Mouse (Mus musculus): ENCODE results near the gene Cuzd1. TPM values are rescaled to one million over a fixed set of nuclear protein-coding genes. Genes with fewer than 3 reads are reported as not detected.

Gene Cuzd1
- total and polyA plus RNA-seq, 2 experiments from 2014 or later, result 0.10 TPM; not detected in 1

DNA sequence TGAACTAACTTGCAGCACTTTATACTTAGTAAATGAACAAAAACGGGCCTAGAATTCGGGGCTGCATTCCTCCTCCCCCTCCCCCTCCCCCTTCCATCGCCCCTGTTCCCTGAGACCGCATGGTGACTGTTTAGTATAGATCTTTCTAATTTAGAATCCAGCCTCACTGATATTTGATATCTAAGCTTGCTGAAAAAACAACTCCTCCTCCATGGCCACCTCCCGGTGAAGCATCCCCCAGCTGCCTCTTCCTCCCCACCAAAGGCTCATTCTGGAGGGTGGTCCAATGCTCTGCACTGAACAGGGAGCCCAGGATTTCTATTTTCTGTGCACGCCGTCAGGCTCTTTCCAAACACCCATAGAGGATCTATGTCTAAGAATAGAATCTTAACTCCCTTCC is 3.8 kb downstream of the Cuzd1 start:
- Histone ChIP-seq H3K27ac (no peak overlapping the region), H3K9ac (replicated peaks; ENCODE audit: low read length) (no peak overlapping the region), H3K27me3 (ENCODE audit: insufficient read depth, low read length) (no peaks in the 10 kb centered on the region), H3K9me3 (ENCODE audit: low read length) (no peaks in the 10 kb centered on the region), H3K4me2 (ENCODE audit: low read depth, low read length) (no peak overlapping the region), H3K4me3 (ENCODE audit: low read length) (no peak overlapping the region), H3K36me3 (ENCODE audit: insufficient read depth, low read length) (no peaks in the 10 kb centered on the region), H3K4me1 (ENCODE audit: insufficient read depth, low read length) (no peaks in the 10 kb centered on the region)
- 85% methylated on average over 5 of the region's 7 CpGs for WGBS
- TF ChIP-seq CTCF (IDR thresholded peaks at IDR 0.05; ENCODE audit: low read depth), result no peak
- no peak for ATAC-seq
- DNase-seq (ENCODE audit: low spot score), result no peak

DNA sequence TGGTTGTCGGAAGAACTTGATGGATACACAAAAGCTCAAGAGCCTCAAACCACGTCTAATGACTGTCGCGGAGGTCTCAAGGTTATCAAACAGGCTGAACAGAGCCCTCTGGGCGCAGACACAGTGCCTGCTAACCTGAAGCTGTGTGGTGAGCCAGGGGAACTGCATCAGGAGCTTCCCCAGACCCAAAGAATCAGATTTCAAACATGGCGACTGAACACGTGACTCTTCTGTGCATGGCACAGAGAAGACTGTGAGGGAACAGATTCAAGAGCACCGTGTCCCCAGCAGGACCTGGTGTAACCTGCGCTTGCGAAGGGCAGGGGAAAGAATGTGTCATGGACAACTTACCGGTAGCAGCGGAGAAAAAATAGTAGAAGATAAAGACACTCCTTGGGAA is 4.5 kb downstream of the Cuzd1 start:
- H3K36me3 ChIP-seq (ENCODE audit: insufficient read depth, low read length), result no peaks in the 10 kb centered on the region
- no peaks in the 10 kb centered on the region for H3K9me3 ChIP-seq (ENCODE audit: low read length)
- no peak overlapping the region for H3K27ac ChIP-seq
- 77% methylated on average over 12 of the region's 12 CpGs for WGBS
- H3K4me2 ChIP-seq (ENCODE audit: low read depth, low read length), result no peak overlapping the region
- H3K4me3 ChIP-seq (ENCODE audit: low read length), result no peak overlapping the region
- no peaks in the 10 kb centered on the region for H3K27me3 ChIP-seq (ENCODE audit: insufficient read depth, low read length)
- no peak for DNase-seq (ENCODE audit: low spot score)
- no peak for ATAC-seq
- no peaks in the 10 kb centered on the region for H3K4me1 ChIP-seq (ENCODE audit: insufficient read depth, low read length)
- TF ChIP-seq CTCF (IDR thresholded peaks at IDR 0.05; ENCODE audit: low read depth), result no peak
- H3K9ac ChIP-seq (replicated peaks; ENCODE audit: low read length), result no peak overlapping the region

GRCm38 (mm10) chr7:131314493-131314892 is 7.6 kb downstream of the Cuzd1 start:
- no peak for TF ChIP-seq CTCF (IDR thresholded peaks at IDR 0.05; ENCODE audit: low read depth)
- Histone ChIP-seq H3K27ac (no peak overlapping the region), H3K36me3 (ENCODE audit: insufficient read depth, low read length) (no peaks in the 10 kb centered on the region), H3K4me1 (ENCODE audit: insufficient read depth, low read length) (no peaks in the 10 kb centered on the region), H3K4me2 (ENCODE audit: low read depth, low read length) (no peak overlapping the region), H3K4me3 (ENCODE audit: low read length) (no peak overlapping the region), H3K9ac (replicated peaks; ENCODE audit: low read length) (no peak overlapping the region), H3K9me3 (ENCODE audit: low read length) (no peaks in the 10 kb centered on the region), H3K27me3 (ENCODE audit: insufficient read depth, low read length) (no peaks in the 10 kb centered on the region)
- ATAC-seq (no peak), DNase-seq (ENCODE audit: low spot score) (no peak)
- WGBS, result 87% methylated on average over 7 of the region's 7 CpGs

GRCm38 (mm10) chr7:131306733-131307132 is 15.4 kb downstream of the Cuzd1 start:
- Histone ChIP-seq H3K9me3 (ENCODE audit: low read length) (no peaks in the 10 kb centered on the region), H3K9ac (replicated peaks; ENCODE audit: low read length) (no peak overlapping the region), H3K4me3 (ENCODE audit: low read length) (no peak overlapping the region), H3K4me1 (ENCODE audit: insufficient read depth, low read length) (no peaks in the 10 kb centered on the region), H3K27ac (no peak overlapping the region), H3K36me3 (ENCODE audit: insufficient read depth, low read length) (no peaks in the 10 kb centered on the region), H3K4me2 (ENCODE audit: low read depth, low read length) (no peak overlapping the region), H3K27me3 (ENCODE audit: insufficient read depth, low read length) (no peaks in the 10 kb centered on the region)
- 80% methylated on average over 5 of the region's 5 CpGs for WGBS
- ATAC-seq, result no peak
- DNase-seq (ENCODE audit: low spot score), result no peak
- TF ChIP-seq CTCF (IDR thresholded peaks at IDR 0.05; ENCODE audit: low read depth), result no peak

DNA sequence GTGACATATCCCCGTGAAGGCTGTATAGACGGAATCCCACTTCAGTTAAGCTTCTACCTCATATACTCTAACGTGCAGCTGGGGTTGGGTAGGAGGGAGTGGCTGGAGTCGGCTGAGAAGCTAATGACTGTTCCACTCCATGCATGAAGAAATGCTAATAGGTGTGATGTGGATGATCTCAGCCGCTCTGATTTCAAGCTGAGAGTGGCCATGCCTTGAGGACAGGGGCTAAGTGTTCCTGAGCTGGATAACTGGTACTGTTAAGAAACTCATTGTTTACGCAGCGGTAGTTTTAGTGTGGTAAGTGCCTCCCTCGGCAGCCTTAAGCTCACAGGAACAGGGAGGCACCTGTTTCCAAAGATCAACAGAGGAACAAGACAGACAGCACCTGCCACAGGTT is 18.8 kb downstream of the Cuzd1 start:
- no peak for TF ChIP-seq CTCF (IDR thresholded peaks at IDR 0.05; ENCODE audit: low read depth)
- Histone ChIP-seq H3K27me3 (ENCODE audit: insufficient read depth, low read length) (no peaks in the 10 kb centered on the region), H3K9me3 (ENCODE audit: low read length) (no peaks in the 10 kb centered on the region), H3K36me3 (ENCODE audit: insufficient read depth, low read length) (no peaks in the 10 kb centered on the region), H3K4me3 (ENCODE audit: low read length) (no peak overlapping the region), H3K4me1 (ENCODE audit: insufficient read depth, low read length) (no peaks in the 10 kb centered on the region), H3K27ac (no peak overlapping the region), H3K4me2 (ENCODE audit: low read depth, low read length) (no peak overlapping the region), H3K9ac (replicated peaks; ENCODE audit: low read length) (no peak overlapping the region)
- 80% methylated on average over 8 of the region's 8 CpGs for WGBS
- DNase-seq (ENCODE audit: low spot score), result no peak
- no peak for ATAC-seq

GRCm38 (mm10) chr7:131297151-131297550 is 24.9 kb downstream of the Cuzd1 start:
- H3K27me3 ChIP-seq (ENCODE audit: insufficient read depth, low read length), result no peaks in the 10 kb centered on the region
- DNase-seq (ENCODE audit: low spot score), result no peak
- H3K36me3 ChIP-seq (ENCODE audit: insufficient read depth, low read length), result no peaks in the 10 kb centered on the region
- no peaks in the 10 kb centered on the region for H3K9me3 ChIP-seq (ENCODE audit: low read length)
- H3K4me2 ChIP-seq (ENCODE audit: low read depth, low read length), result no peak overlapping the region
- H3K4me1 ChIP-seq (ENCODE audit: insufficient read depth, low read length), result no peaks in the 10 kb centered on the region
- H3K9ac ChIP-seq (replicated peaks; ENCODE audit: low read length), result no peak overlapping the region
- no peak overlapping the region for H3K27ac ChIP-seq
- no peak for ATAC-seq
- peak; percentile 34 for TF ChIP-seq CTCF (IDR thresholded peaks at IDR 0.05; ENCODE audit: low read depth)
- WGBS, result 78% methylated on average over 8 of the region's 8 CpGs
- H3K4me3 ChIP-seq (ENCODE audit: low read length), result no peak overlapping the region

DNA sequence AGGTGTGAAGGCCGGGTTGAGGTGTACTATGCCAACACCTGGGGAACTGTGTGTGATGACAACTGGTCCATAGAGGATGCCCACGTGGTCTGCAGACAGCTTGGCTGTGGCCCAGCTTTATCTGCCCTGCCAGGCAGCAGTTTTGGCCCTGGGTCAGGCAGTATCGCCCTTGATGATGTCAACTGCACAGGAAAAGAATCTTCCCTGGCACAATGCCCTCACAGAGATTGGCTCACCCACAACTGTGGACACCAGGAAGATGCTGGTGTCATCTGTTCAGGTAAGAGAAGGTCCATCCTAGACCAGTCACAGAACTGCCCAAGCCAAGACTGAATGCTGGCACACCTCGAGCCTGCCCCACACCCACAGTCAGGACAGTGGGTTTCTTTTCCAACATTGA is 56.2 kb downstream of the Cuzd1 start:
- no peaks in the 10 kb centered on the region for H3K4me1 ChIP-seq (ENCODE audit: insufficient read depth, low read length)
- no peaks in the 10 kb centered on the region for H3K9me3 ChIP-seq (ENCODE audit: low read length)
- no peak overlapping the region for H3K4me3 ChIP-seq (ENCODE audit: low read length)
- 61% methylated on average over 4 of the region's 4 CpGs for WGBS
- no peak for ATAC-seq
- peak; percentile 31 for DNase-seq (ENCODE audit: low spot score)
- H3K9ac ChIP-seq (replicated peaks; ENCODE audit: low read length), result no peak overlapping the region
- no peak overlapping the region for H3K27ac ChIP-seq
- no peaks in the 10 kb centered on the region for H3K36me3 ChIP-seq (ENCODE audit: insufficient read depth, low read length)
- TF ChIP-seq CTCF (IDR thresholded peaks at IDR 0.05; ENCODE audit: low read depth), result no peak
- no peak overlapping the region for H3K4me2 ChIP-seq (ENCODE audit: low read depth, low read length)
- no peaks in the 10 kb centered on the region for H3K27me3 ChIP-seq (ENCODE audit: insufficient read depth, low read length)

Data from hindbrain, postnatal 0 days (tissue).